Mouse (Mus musculus): ENCODE results near the gene Myadm.

- TF ChIP-seq MAZ (IDR thresholded peaks at IDR 0.05; ENCODE audit: low read depth, low read length) (no peak), NRF1 (IDR thresholded peaks at IDR 0.05; ENCODE audit: insufficient read depth, low read depth, low read length, poor library complexity, severe bottlenecking) (no peak), TAL1 (IDR thresholded peaks at IDR 0.05; ENCODE audit: low read length) (no peak), MYC (IDR thresholded peaks at IDR 0.05; ENCODE audit: low read depth, low read length) (no peak), CTCF (IDR thresholded peaks at IDR 0.05 in 2 of 3, conservative IDR thresholded peaks at IDR 0.05 in 1 of 3; ENCODE audit: control insufficient read depth in 1 of 3, insufficient read depth in 1 of 3, low read depth in 2 of 3, low read length in 3 of 3, poor library complexity in 1 of 3, severe bottlenecking in 1 of 3) (no peak), NELFE (IDR thresholded peaks at IDR 0.05; ENCODE audit: low read depth, low read length) (no peak), E2F4 (IDR thresholded peaks at IDR 0.05; ENCODE audit: borderline replicate concordance, low read depth, low read length) (no peak), KAT2A (conservative IDR thresholded peaks at IDR 0.05; ENCODE audit: low read depth, low read length) (no peak)
Observed at GRCm38 (mm10) chr7:3265311-3265710, 23.6 kb upstream of the Myadm start.
